Mouse (Mus musculus): ENCODE measurements around the gene Eln.
A peak's percentile ranks its signal among the peaks of the same experiment; 100 is the strongest.

The Eln gene

DNA sequence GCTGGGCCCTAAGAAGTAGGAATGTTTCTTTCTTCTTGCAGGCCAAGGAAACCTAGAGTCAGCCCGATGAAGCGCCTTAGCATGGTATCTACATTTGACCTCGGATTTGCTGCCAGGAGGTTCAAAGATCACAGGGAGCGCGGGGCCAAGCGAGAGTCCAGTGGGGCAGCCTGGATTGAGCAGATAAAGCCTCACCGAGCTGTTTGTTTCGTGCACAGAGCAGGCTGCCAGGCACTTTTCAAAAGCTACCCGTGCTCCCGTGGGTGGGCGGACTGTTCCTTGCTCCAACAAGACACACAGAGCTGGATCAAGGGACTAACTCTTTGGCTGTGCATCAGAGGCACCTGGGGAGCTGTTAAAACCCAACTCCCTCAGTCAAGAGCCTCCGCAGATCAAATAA, 3.1 kb downstream of the Eln start:
- DNase-seq, result no peak

- DNase-seq, result no peak
Observed at GRCm38 (mm10) chr5:134742221-134742795, 4.8 kb downstream of the Eln start.

GRCm38 (mm10) chr5:134740501-134741341, 6.4 kb downstream of the Eln start:
- no peak for DNase-seq

- DNase-seq, result no peak
Observed at GRCm38 (mm10) chr5:134739951-134740350, 7.2 kb downstream of the Eln start.

GRCm38 (mm10) chr5:134734920-134735319, 12.2 kb downstream of the Eln start:
- DNase-seq, result no peak

GRCm38 (mm10) chr5:134734072-134734471, 13.1 kb downstream of the Eln start:
- DNase-seq, result no peak

DNA sequence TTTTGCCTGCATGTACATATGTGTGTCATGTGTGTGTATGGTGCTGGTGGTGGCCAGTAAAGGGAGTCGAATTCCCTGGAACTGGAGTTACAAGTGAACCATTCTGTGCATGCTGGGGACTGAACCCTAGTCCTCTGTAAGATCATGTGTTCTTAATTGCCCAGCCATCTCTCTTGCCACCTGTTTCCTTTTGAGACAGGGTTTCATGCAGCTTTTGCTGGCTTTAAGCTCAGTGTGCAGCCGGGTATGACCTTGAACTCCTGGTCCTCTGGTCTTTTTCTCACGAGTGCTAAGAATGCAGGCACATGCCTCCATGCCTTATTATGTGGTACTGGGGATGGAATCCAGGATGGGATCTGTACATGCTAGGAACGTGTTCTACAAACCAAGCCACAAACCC, 13.9 kb downstream of the Eln start:
- DNase-seq, result no peak

- DNase-seq, result no peak
Observed at GRCm38 (mm10) chr5:134729124-134729523, 18.0 kb downstream of the Eln start.

DNA sequence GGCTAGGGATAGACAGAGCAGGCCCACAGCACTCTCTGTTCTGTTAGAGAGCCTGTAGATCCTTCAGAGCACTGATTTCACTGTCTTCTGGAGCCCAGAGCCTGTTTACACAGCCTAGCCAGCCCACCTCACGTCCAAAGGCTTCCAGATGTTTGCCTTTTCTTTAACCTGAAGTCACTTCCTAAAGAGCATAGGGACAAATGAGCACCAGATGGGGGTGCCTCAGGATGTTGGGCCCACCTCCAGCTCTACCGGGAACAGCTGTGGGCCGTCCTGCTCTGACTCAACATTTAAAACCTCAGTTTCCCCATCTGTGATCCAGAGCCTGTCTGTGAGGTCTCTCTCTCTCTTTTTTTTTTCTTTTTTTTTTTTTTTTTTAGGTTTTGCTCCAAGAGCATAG, 18.6 kb downstream of the Eln start:
- no peak for DNase-seq

DNA sequence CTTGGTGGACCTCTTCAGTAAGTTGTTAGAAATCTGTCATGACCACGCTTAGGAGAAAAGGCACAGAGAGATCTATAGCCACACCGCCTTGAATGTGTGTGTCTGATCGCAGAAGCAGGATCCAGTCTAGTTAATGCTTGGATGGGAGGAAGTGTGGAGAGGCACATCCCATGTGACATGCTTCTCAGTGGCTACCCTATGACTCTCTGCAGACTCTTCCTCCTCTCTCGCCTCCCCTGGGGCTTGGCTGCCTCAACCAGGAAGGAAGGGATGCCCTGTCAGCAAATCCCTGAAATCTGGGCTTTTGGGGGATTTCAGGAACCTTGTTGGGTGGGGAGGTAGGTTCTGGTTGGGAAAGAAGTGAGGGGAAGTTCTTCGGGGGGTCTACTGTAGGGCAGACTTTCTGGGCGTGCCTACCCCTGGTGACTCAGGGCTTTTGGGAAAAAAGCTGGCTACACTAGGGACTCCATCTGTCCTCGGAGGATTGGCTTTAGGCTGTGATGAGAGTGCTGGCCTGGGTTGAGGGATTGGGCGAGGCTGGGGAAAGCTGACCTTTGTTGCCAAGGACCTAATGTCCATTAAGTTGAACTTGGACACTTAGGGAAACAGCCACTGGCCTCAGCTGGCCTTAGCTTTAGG, 20.0 kb downstream of the Eln start:
- DNase-seq, result no peak

DNA sequence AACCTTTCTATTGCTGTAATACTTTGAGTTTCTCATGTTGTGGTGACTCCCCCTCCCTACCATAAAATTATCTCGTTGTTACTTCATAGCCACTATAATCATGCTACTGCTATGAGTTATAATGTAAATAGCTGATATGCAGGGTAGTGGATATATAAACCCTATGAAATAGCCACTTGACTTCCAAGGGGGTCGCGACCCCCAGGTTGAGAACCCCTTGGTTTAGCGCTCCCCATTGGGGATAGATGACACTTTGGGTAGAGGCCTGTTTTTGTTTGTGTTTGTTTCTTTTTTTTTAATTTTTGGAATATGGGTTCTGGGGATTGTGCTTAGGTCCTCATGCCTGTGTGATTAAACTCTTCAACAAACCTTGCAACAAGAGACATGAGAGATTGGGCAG, 21.8 kb downstream of the Eln start:
- no peak for DNase-seq

DNA sequence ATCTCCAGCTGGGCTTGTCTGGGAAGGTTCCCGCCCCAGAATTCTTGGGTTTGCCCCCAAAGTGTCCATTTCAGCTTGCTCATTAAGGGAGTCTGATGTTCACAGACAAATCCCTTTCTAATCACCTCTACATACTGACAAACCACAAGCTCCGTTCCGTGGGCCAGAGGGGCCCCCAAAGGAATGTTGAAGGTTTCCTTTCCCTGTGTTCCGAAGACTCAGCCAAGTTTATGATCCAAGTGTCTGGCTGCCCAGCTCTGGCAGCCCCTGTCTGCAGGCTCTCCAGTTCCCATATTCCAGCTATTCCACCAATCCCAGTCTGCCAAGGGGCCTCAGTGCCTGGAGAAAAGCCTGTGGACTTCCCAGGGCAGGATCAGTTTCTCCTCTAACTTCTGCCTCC, 27.1 kb downstream of the Eln start:
- no peak for DNase-seq

DNA sequence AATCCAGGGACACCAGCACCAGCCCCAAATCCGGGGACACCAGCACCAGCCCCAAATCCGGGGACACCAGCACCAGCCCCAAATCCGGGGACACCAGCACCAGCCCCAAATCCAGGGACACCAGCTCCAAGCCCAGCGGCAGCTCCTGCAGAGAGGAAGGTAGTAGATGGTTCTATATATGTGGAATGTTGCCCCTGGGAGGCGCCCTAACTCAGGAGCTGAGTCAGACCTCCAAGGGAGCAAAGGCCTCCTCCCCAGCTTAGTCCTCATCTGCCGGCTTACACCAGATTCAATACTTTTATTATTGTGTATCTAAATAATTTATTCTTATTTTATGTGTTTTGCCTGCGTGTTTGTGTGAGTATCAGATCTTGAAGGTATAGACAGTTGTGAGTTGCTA, 36.0 kb downstream of the Eln start:
- DNase-seq, result no peak

DNA sequence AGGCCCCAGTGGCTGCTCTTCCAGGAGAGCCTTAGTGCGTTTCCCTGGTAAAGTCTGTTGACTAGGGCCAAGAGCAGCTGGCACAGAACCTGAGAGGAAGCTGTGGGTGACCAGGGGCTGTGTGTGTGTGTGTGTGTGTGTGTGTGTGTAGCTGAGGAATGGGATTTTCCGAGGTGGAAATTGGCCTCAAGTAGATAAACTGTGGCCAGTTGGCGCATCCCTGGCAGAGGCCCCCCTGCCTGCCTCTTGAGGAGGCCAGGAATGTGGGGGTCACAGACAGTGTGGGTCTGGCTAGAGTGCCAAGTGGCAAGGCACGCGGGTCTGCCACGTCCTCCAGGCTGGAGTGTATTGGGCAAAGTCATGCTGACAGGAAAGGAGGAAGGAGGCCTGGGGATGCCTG, 37.8 kb downstream of the Eln start:
- DNase-seq, result no peak

GRCm38 (mm10) chr5:134704157-134704556, 43.0 kb downstream of the Eln start:
- peak; percentile 53 for DNase-seq

GRCm38 (mm10) chr5:134695539-134695938, 51.6 kb downstream of the Eln start:
- DNase-seq, result no peak

DNA sequence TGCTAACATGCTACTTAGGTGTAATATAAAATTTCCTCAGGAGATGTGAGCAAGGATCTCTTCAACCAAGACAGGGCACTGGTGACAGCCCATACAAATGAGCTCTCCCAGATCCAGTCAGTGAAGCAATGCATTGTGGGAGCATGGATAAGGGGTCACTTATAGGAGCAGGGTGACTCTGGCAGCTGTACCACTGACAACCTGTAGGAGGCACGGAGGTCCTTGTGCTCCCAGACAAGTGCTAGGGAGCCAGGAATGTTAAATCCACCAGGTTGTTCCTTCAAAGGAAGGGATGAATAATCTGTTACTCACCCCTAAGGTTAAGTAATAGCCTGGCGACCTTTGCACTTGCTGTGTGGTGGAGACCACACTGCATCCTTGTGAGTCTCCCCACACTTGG, 52.0 kb downstream of the Eln start:
- DNase-seq, result no peak

- DNase-seq, result no peak
Observed at GRCm38 (mm10) chr5:134692704-134693103, 54.4 kb downstream of the Eln start.

DNA sequence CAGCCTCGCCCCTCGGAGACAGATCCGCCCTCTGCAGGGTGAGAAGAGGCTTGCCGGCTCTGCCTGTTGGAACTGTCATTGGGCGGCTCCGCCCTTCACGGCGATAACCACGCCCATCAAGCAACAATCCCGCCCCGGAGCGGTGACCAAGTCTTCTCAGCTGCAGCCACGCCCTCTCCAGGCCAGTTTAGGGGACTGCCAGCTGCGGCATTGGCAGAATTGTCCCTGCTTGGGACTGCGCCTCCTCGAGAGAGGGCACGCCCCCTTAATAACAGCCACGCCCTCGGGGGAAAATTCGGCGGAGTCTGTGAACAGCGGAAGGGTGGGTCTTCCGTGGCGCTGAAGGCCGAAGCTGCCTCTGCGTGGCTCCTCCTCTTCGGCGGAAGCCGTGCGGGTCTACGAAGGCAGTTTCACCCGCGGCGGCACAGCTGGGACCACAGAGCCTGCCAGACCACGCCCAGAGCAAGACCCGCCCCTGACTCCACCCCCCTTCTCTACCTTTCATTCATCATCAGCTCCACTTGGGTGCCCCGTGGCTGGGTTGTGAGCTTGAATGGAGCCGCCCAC, 58.3 kb downstream of the Eln start:
- peak; percentile 97 for DNase-seq

- no peak for DNase-seq
Observed at GRCm38 (mm10) chr5:134688086-134688717, 58.9 kb downstream of the Eln start, which contains the start of gene Limk1. Gene Limk1 (minus strand): TSS chr5:134688598.

GRCm38 (mm10) chr5:134687187-134687586, 59.9 kb downstream of the Eln start:
- no peak for DNase-seq

GRCm38 (mm10) chr5:134686541-134686940, 60.6 kb downstream of the Eln start:
- DNase-seq, result no peak

DNA sequence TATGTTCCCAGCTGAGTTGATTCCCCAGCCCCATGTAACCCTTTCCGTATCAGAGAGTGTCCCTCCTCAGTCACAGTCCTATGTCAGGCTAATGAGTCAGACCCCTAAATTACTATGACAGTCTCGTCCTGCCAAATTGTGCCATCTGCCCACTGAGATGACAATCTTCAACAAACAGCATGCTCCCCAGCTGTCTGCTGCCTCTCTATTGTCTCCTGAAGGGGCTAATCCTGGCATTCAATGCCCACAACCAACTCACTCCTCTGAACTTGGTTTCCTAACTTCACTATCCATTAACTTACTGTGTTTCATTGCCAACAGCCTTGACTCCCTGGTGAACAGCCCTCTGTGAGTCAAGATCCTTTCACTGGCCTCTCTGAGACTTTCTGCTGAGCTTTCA, 62.7 kb downstream of the Eln start:
- no peak for DNase-seq
